Comparison of ENCODE assay signal across 25 mouse cellular contexts in genomic region chr1:184562239-184562638, GRCm38 (mm10).
DNase-seq lines count a peak whose midpoint lies in the region; ATAC-seq and TF ChIP-seq lines count a peak whose summit lies in the region.
"Had no signal": no experiment of that assay in that cellular context is flagged by ENCODE, and none has a peak within 500 bp of the region (broad histone marks: within the 10 kb centered on the region; RNA-seq: fewer than 3 reads in every experiment).

No protein-coding gene starts in this region.

- no peak for TF ChIP-seq EP300 in CH12.LX (IDR thresholded peaks at IDR 0.05; ENCODE audit: low read length)

- peaks cover 16 to 24% of the 10 kb centered on the region in 2 experiments for H3K4me1 ChIP-seq in CH12.LX (ENCODE audit: control insufficient read depth in 1 of 2, insufficient read depth in 2 of 2)
- H3K4me1 ChIP-seq: embryonic facial prominence, embryonic 15.5 days; forebrain, embryonic 10.5 days; heart, embryonic 10.5 days; heart, embryonic 15.5 days; hindbrain, embryonic 13.5 days had no signal

- 0 out of 2 replicates have a peak overlapping the region, but pooled peaks have one; percentile 7 for H3K4me2 ChIP-seq in CH12.LX (ENCODE audit: insufficient read depth, low read depth, poor library complexity, severe bottlenecking)
- H3K4me2 ChIP-seq: embryonic facial prominence, embryonic 15.5 days; heart, embryonic 15.5 days; hindbrain, embryonic 13.5 days had no signal

- no peak for TF ChIP-seq RAD21 in CH12.LX (IDR thresholded peaks at IDR 0.05; ENCODE audit: low read depth, low read length)

- no peak for TF ChIP-seq POLR2A in CH12.LX (IDR thresholded peaks at IDR 0.05; ENCODE audit: low read depth, low read length)

- H3K9ac ChIP-seq in CH12.LX (ENCODE audit: insufficient read depth, low read depth) = no peak overlapping the region
- H3K9ac ChIP-seq: embryonic facial prominence, embryonic 15.5 days; heart, embryonic 15.5 days; hindbrain, embryonic 13.5 days had no signal

- TF ChIP-seq CTCF in CH12.LX (conservative IDR thresholded peaks at IDR 0.05 in 1 of 2, IDR thresholded peaks at IDR 0.05 in 1 of 2; ENCODE audit: low read depth in 2 of 2, low read length in 2 of 2) = no peak

- dilution Hi-C loops in CH12.LX (cut with MboI; ENCODE audit: extremely low pct_ligation_motif_present, extremely low pct_unique_long_range_greater_than_20kb, low sequenced_read_pairs) = no loop called here

- H3K36me3 ChIP-seq in CH12.LX (replicated peaks in 1 of 2; ENCODE audit: control insufficient read depth in 1 of 2, insufficient read depth in 1 of 2, low read length in 1 of 2) = no peaks in the 10 kb centered on the region
- H3K36me3 ChIP-seq: embryonic facial prominence, embryonic 15.5 days; forebrain, embryonic 10.5 days; heart, embryonic 10.5 days; heart, embryonic 15.5 days; hindbrain, embryonic 13.5 days had no signal

- ATAC-seq in hematopoietic stem cell, adult 5-6 weeks (replicated peaks in 1 of 2; ENCODE audit: insufficient read depth in 1 of 2, low FRiP score in 2 of 2, low TSS enrichment in 1 of 2, low read depth in 1 of 2, poor library complexity in 2 of 2, severe bottlenecking in 2 of 2) = peak; percentile 57 to 74
- 0 out of 2 replicates have a peak, but pooled peaks have one; percentile 28 for ATAC-seq in monocyte, adult 5-6 weeks (replicated peaks; ENCODE audit: insufficient number of reproducible peaks, low FRiP score, low TSS enrichment, poor library complexity, severe bottlenecking)
- ATAC-seq: activated CD4-positive, CD25-positive, alpha-beta regulatory T cell, adult 4 months; CD4-positive, CD25-positive, alpha-beta regulatory T cell, adult 4 months; forebrain, embryonic 14.5 days; hindbrain, postnatal 0 days; Patski had no signal

- H3K27ac ChIP-seq in CH12.LX (ENCODE audit: insufficient read depth, low read depth) = peak overlapping the region; percentile 63
- H3K27ac ChIP-seq: embryonic facial prominence, embryonic 15.5 days; forebrain, embryonic 10.5 days; gastrocnemius, adult 2 months; heart, embryonic 10.5 days; heart, embryonic 15.5 days; hindbrain, embryonic 13.5 days; hindbrain, postnatal 0 days had no signal

- no peak overlapping the region for H3K4me3 ChIP-seq in CH12.LX (replicated peaks in 1 of 3; ENCODE audit: low read depth in 2 of 3, low read length in 2 of 3, poor library complexity in 1 of 3)
- H3K4me3 ChIP-seq: embryonic facial prominence, embryonic 15.5 days; erythroblast, embryonic 14.5 days; forebrain, embryonic 10.5 days; gastrocnemius, adult 2 months; heart, embryonic 10.5 days; heart, embryonic 15.5 days; hindbrain, embryonic 13.5 days had no signal

- peak; percentile 16 for DNase-seq in gastrocnemius, postnatal 25 days
- DNase-seq in gastrocnemius, postnatal 4 days (ENCODE audit: low spot score in 2 of 2) = no peak
- peak; percentile 12 for DNase-seq in CH12.LX (ENCODE audit: extremely low read depth)
- no peak for DNase-seq in lung, postnatal 36 days
- DNase-seq in kidney, postnatal 25 days = no peak
- DNase-seq: adrenal gland, postnatal 14 days; cerebellum, adult 2 months; cerebellum, postnatal 10 days; embryo, embryonic 11 days; gastrocnemius, adult 2 months; gastrocnemius, postnatal 36 days; heart, postnatal 14 days had no signal

- peaks cover 4% of the 10 kb centered on the region for H3K9me3 ChIP-seq in CH12.LX (replicated peaks; ENCODE audit: low read length)
- H3K9me3 ChIP-seq: embryonic facial prominence, embryonic 15.5 days; forebrain, embryonic 10.5 days; heart, embryonic 10.5 days; heart, embryonic 15.5 days; hindbrain, embryonic 13.5 days had no signal

- H3K27me3 ChIP-seq in CH12.LX (replicated peaks) = no peaks in the 10 kb centered on the region
- H3K27me3 ChIP-seq: embryonic facial prominence, embryonic 15.5 days; heart, embryonic 15.5 days; hindbrain, embryonic 13.5 days had no signal

- in situ Hi-C loops in CH12.LX (cut with MboI; ENCODE audit: low pct_ligation_motif_present, low pct_unique_long_range_greater_than_20kb, low sequenced_read_pairs) = no loop called here

- no peaks in the 10 kb centered on the region for H3K79me2 ChIP-seq in CH12.LX (replicated peaks; ENCODE audit: control insufficient read depth, extremely low read depth, insufficient read depth, poor library complexity, severe bottlenecking)

TF ChIP-seq in CH12.LX, 34 proteins besides CTCF, POLR2A, EP300 and RAD21:
- TF ChIP-seq MEF2A (IDR thresholded peaks at IDR 0.05; ENCODE audit: borderline replicate concordance, low read depth, low read length) = no peak
- no peak for TF ChIP-seq PAX5 (IDR thresholded peaks at IDR 0.05; ENCODE audit: low read length)

Comparison
In these comparisons a context has a peak if more than half of its experiments do, and no peak if none do; other contexts are left out.
1. DNase-seq: peak in gastrocnemius, postnatal 25 days (single experiment) and CH12.LX (single experiment); none in gastrocnemius, postnatal 4 days (0 of 2), lung, postnatal 36 days (single experiment) and kidney, postnatal 25 days (0 of 2).